Mouse (Mus musculus): ENCODE data around the gene Ephb2.

GRCm38 (mm10) chr4:136832559-136833232 lies 3.1 kb downstream of the Ephb2 start:
- TF ChIP-seq POLR2A (IDR thresholded peaks at IDR 0.05; ENCODE audit: control insufficient read depth, low read depth, low read length) (no peak), CTCF (IDR thresholded peaks at IDR 0.05; ENCODE audit: control insufficient read depth, insufficient read depth, insufficient replicate concordance, low read depth, low read length) (no peak)

Data from testis, adult 2 months (tissue).